8 mouse cellular contexts compared by ENCODE assay signal in genomic region chr1:60566631-60567311, GRCm38 (mm10). TPM values are rescaled to one million over a fixed set of nuclear protein-coding genes. Genes with fewer than 3 reads are reported as not detected.
DNase-seq lines count a peak whose midpoint lies in the region; TF ChIP-seq lines count a peak whose summit lies in the region.

Raph1 (minus strand) TSS chr1:60567104.

- H3K4me3 ChIP-seq in left cerebral cortex, adult 2 months = peak within 1 kb of the TSS; percentile 100
- peak within 1 kb of the TSS; percentile 85 for H3K4me3 ChIP-seq in macrophage (ENCODE audit: inconsistent target)

- intact Hi-C loops in left cerebral cortex, adult 2 months (cut with DNase I) = loop anchor here (2.0 to 5.0 kb wide), 4 partner anchors 91 to 280 kb away; partner anchors contain the start of gene Abi2

- H3K79me2 ChIP-seq in macrophage (ENCODE audit: inconsistent target) = peaks cover 43% of the 10 kb centered on the region

- peak; percentile 71 for DNase-seq in WW6 (ENCODE audit: low read depth, low spot score)
- DNase-seq in cerebellum, postnatal 36 days = peak; percentile 76 to 84
- peak; percentile 82 to 88 for DNase-seq in gastrocnemius, adult 8-10 months (ENCODE audit: low spot score in 2 of 2)
- peak; percentile 20 for DNase-seq in hindlimb bud, embryonic 11.5 days (ENCODE audit: extremely low spot score, low read depth, low spot score)
- DNase-seq in left cerebral cortex, adult 2 months (ENCODE audit: extremely low spot score in 1 of 2, low spot score in 2 of 2) = peak; percentile 81 to 82
- DNase-seq in right cerebral cortex, adult 2 months (ENCODE audit: low spot score in 2 of 2) = peak; percentile 69 to 70
- peak; percentile 88 for DNase-seq in urinary bladder, postnatal 14 days (ENCODE audit: low spot score)

- no peaks in the 10 kb centered on the region for H3K36me3 ChIP-seq in macrophage (ENCODE audit: inconsistent target)

- 1% methylated on average over 40 of the region's 92 CpGs for WGBS in macrophage (ENCODE audit: missing documents)

- no peak; the same call in none of the 2 replicates for TF ChIP-seq CTCF in left cerebral cortex, adult 2 months (IDR thresholded peaks at IDR 0.05)

- peak within 1 kb of the TSS; percentile 94 for H3K27ac ChIP-seq in left cerebral cortex, adult 2 months
- H3K27ac ChIP-seq in macrophage = peak within 1 kb of the TSS; percentile 65

RNA-seq across cellular contexts. Expression of gene Raph1, which starts in this region (rescaled TPM):
- 10 to 100 TPM; 19.6 to 31.0 (median 24.1) TPM for total RNA-seq in gastrocnemius, adult 8-10 months (2022)
- total RNA-seq in left cerebral cortex, adult 2 months (2021) = 10 to 100 TPM; 84.4 to 88.8 TPM
- total RNA-seq in macrophage (2018; cell fraction: chromatin; rRNA removed) = 100 to 1,000 TPM; 171 to 719 (median 284) TPM
- total RNA-seq in macrophage (2018; cell fraction: cytosol; rRNA removed) = 10 to 100 TPM; 25.0 to 87.7 (median 46.2) TPM
- total RNA-seq in macrophage (2018; cell fraction: nucleus; rRNA removed) = 100 to 1,000 TPM in 19 of 26 experiments, 10 to 100 TPM in 7; 78.9 to 441 (median 214) TPM
- polyA plus RNA-seq in macrophage (2018) = 23.9 to 26.9 TPM (median 25.2 TPM) in 3 replicates

Comparison
In these comparisons a context has a peak if more than half of its experiments do, and no peak if none do; other contexts are left out.
1. Peak in every context shown above with its lines: DNase-seq, H3K4me3 ChIP-seq and H3K27ac ChIP-seq.
2. DNase-seq: peak in every context shown above with its lines; median percentile 88 in urinary bladder, postnatal 14 days; 85 in gastrocnemius, adult 8-10 months; 82 in left cerebral cortex, adult 2 months; 80 in cerebellum, postnatal 36 days; 71 in WW6; 70 in right cerebral cortex, adult 2 months; 20 in hindlimb bud, embryonic 11.5 days.